Mouse (Mus musculus) brain, embryonic 14.5 days (tissue): ENCODE measurements at regions not wholly inside any gene's neighbourhood (a gene's known extent, or its start where the extent isn't known, plus 50 kb on each side); places are given as distances from the start of the nearest gene placed in this dataset.
"Not testable (repeated sequence)": the region's sequence is repeated elsewhere in the genome, so short reads cannot be mapped to it uniquely, and the experiment has no call there.

ENCODE experiments used
- DNase-seq: peaks from one replicate; pipeline ENCODE4 v3.0.0-alpha.2; 2011; ENCODE audit warnings: low read depth
- CTCF ChIP-seq: fragments of 200-500 bp; IDR thresholded peaks from 2 replicates; pipeline ENCODE4 v1.5.1; 2012; ENCODE audit warnings: inconsistent platforms, mild to moderate bottlenecking, moderate library complexity, borderline replicate concordance; ENCODE audit not compliant: insufficient read depth, insufficient read length; ENCODE audit errors: extremely low read depth
- POLR2A ChIP-seq: fragments of 200-500 bp; IDR thresholded peaks from 2 replicates; pipeline ENCODE4 v1.6.1; 2012; ENCODE audit warnings: mild to moderate bottlenecking, inconsistent platforms, borderline replicate concordance; ENCODE audit not compliant: poor library complexity, insufficient read depth, insufficient read length, severe bottlenecking; ENCODE audit errors: extremely low read depth

- TF ChIP-seq CTCF (no peak), POLR2A (no peak)
- peak; percentile 43 for DNase-seq
Observed at GRCm38 (mm10) chr14:110934816-110935215, 179.9 kb upstream of the Slitrk6 start.

GRCm38 (mm10) chr14:110921989-110922388 lies 167.0 kb upstream of the Slitrk6 start:
- TF ChIP-seq POLR2A: no peak
- DNase-seq: no peak

- peak; percentile 4 for DNase-seq
- no peak for TF ChIP-seq POLR2A
- no peak for TF ChIP-seq CTCF
Observed at GRCm38 (mm10) chr14:110913341-110913740, 158.4 kb upstream of the Slitrk6 start.

DNA sequence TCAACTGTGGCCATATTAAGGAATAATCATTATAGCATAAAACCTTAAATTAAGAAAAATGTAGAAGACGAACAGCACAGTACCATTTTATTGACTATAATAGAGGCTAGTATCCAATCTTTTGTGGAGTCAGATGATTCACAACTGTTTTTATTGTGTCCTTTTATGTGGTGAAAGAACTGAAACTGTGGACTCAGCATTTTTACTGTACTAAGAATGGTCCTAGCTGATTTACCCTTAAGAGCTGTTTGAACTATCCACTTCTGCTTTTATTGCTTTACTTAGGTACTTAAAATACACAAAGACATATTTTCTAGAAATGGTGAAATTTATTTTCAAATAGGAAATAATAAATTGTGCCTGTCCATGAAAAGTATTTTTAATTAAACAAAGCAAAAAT lies 137.9 kb upstream of the Slitrk6 start:
- no peak for DNase-seq
- no peak for TF ChIP-seq CTCF
- TF ChIP-seq POLR2A: no peak

GRCm38 (mm10) chr14:110871339-110871738 lies 116.4 kb upstream of the Slitrk6 start:
- no peak for TF ChIP-seq POLR2A
- TF ChIP-seq CTCF: no peak
- no peak for DNase-seq

DNA sequence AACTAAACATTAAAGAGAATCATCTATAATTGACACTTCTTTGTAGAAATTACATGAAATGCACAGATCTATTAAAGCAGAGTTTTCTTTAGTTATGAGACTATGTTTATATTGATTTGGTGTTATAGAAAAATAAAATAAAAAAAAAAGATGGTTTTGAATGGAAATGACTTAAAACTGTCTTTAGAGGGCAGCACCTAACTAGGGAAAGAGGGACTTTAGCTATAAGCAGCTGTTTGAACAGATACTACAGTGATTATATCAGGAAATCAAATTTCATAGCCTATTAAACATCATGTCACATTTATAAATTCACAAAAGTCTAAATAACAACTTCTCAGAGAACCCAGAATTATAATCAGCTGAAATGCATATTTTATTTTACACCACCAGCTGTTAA lies 69.7 kb upstream of the Slitrk6 start:
- TF ChIP-seq CTCF (no peak), POLR2A (no peak)
- peak; percentile 77 for DNase-seq

DNA sequence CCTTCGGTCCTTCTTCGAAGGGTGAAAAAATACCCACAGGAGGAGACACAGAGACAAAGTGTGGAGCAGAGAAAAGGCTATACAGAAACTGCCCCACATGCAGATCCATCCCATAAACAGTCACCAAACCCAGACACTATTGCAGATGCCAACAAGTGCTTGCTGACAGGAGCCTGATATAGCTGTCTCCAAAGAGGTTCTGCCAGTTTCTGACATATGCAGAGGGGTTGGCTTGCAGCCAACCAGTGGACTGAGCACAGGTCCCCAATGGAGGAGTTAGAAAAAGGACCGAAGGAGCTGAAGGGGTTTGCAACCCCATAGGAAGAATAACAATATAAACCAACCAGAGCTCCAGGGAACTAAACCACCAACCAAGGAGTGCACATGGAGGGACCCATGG lies 67.2 kb upstream of the Slitrk6 start:
- DNase-seq: not testable (repeated sequence)
